Mouse (Mus musculus) kidney, embryonic 14.5 days (tissue): ENCODE data around the gene Pgam2. TPM values are rescaled to one million over a fixed set of nuclear protein-coding genes. Genes with fewer than 3 reads are reported as not detected.
A peak's percentile ranks its signal among the peaks of the same experiment; 100 is the strongest.

Experiments
- ATAC-seq: fragments of 200-750 bp; cut with Nextera tagmentation; 2 replicates; pipeline ENCODE4 v1.8.0; 2017; ENCODE audit warnings: moderate number of reproducible peaks, mild to moderate bottlenecking, moderate TSS enrichment, moderate library complexity; ENCODE audit not compliant: low FRiP score, low TSS enrichment
- H3K27ac ChIP-seq: fragments of 300-500 bp; sonication (generic); 2 replicates; pipeline ENCODE4 v1.5.1; 2014; ENCODE audit warnings: low read depth, mild to moderate bottlenecking, low read length, moderate library complexity, mixed read lengths
- H3K27me3 ChIP-seq: fragments of 300-500 bp; sonication (generic); 2 replicates; pipeline ENCODE4 v1.6.1; 2014; ENCODE audit warnings: mild to moderate bottlenecking, low read length; ENCODE audit not compliant: control insufficient read depth, insufficient read depth
- H3K36me3 ChIP-seq: fragments of 300-500 bp; sonication (generic); 2 replicates; pipeline ENCODE4 v1.6.1; 2014; ENCODE audit warnings: low read length, mixed read lengths; ENCODE audit not compliant: control insufficient read depth, insufficient read depth
- H3K4me1 ChIP-seq: fragments of 300-500 bp; sonication (generic); 2 replicates; pipeline ENCODE4 v1.6.1; 2014; ENCODE audit warnings: low read length, mixed read lengths; ENCODE audit not compliant: control insufficient read depth, insufficient read depth
- H3K4me2 ChIP-seq: fragments of 300-500 bp; sonication (generic); replicated peaks from 2 replicates; pipeline ENCODE4 v1.6.1; 2014; ENCODE audit warnings: low read depth, mild to moderate bottlenecking, low read length
- H3K4me3 ChIP-seq: fragments of 300-500 bp; sonication (generic); 2 replicates; pipeline ENCODE4 v1.5.1; 2014; ENCODE audit warnings: mild to moderate bottlenecking, low read length
- H3K9ac ChIP-seq: fragments of 300-500 bp; sonication (generic); 2 replicates; pipeline ENCODE4 v1.6.1; 2014; ENCODE audit warnings: low read depth, mild to moderate bottlenecking, low read length, moderate library complexity
- H3K9me3 ChIP-seq: fragments of 300-500 bp; sonication (generic); 2 replicates; pipeline ENCODE4 v1.6.1; 2016; ENCODE audit warnings: low read length; ENCODE audit not compliant: control insufficient read depth
- WGBS: fragments of 180-500 bp; shearing (Covaris S2); extraction: QIAGEN DNeasy Blood & Tissue Kit; methylation state at CpG from one replicate; pipeline ENCODE4 v1.1.7; 2014; 5-methylcytosine and 5-hydroxymethylcytosine counted together
- polyA plus RNA-seq: library from polyadenylated mRNA; unstranded; fragments of >200 nt; fragmentation: Nextera tagmentation; extraction: Ambion mirVana; gene quantifications from 2 replicates; pipeline ENCODE4 v1.2.1, GENCODE M21; 2014

Gene Pgam2
- polyA plus RNA-seq, 1 experiment from 2014 or later: 4.4 TPM

DNA sequence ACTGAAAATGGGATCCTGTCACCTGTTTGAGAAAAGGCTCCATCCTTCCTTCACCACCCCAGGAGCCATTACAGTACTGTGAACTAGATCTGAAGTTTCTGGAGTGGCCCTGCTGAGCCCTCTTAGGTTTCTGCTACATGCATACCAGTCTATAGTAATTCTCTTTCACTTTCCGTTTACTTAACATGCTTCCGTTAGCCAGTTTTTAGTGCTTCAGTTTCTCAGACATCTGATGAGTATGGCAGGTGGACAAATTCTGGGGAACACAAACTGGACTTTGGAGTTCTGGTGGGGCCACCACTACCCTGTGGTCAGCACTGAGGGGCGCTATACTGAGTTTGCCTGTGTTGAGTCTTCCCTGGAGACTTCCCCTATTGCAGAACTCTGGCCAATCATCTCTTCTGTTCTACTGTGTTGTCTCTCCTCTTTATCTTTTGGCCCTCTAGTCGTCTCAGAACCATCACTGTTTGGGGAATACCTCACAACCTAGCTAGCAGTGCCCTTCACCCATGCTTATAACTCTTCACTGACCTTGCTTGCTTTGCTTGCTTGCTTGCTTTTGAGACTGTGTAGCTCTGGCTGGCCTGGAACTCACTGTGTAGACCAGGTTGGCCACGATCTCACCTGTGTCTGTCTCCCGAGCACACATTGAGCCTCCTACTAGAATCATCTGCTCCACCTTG, 14.3 kb downstream of the Pgam2 start:
- H3K36me3 ChIP-seq: peaks cover 31% of the 10 kb centered on the region
- no peaks in the 10 kb centered on the region for H3K9me3 ChIP-seq
- no peak for ATAC-seq
- H3K4me1 ChIP-seq: peaks cover 14% of the 10 kb centered on the region
- 66% methylated on average over 6 of the region's 6 CpGs for WGBS
- H3K4me3 ChIP-seq: peak overlapping the region; percentile 58
- H3K4me2 ChIP-seq: peak overlapping the region; percentile 73
- peak overlapping the region; percentile 67 for H3K9ac ChIP-seq
- peak overlapping the region; percentile 79 for H3K27ac ChIP-seq
- H3K27me3 ChIP-seq: no peaks in the 10 kb centered on the region

DNA sequence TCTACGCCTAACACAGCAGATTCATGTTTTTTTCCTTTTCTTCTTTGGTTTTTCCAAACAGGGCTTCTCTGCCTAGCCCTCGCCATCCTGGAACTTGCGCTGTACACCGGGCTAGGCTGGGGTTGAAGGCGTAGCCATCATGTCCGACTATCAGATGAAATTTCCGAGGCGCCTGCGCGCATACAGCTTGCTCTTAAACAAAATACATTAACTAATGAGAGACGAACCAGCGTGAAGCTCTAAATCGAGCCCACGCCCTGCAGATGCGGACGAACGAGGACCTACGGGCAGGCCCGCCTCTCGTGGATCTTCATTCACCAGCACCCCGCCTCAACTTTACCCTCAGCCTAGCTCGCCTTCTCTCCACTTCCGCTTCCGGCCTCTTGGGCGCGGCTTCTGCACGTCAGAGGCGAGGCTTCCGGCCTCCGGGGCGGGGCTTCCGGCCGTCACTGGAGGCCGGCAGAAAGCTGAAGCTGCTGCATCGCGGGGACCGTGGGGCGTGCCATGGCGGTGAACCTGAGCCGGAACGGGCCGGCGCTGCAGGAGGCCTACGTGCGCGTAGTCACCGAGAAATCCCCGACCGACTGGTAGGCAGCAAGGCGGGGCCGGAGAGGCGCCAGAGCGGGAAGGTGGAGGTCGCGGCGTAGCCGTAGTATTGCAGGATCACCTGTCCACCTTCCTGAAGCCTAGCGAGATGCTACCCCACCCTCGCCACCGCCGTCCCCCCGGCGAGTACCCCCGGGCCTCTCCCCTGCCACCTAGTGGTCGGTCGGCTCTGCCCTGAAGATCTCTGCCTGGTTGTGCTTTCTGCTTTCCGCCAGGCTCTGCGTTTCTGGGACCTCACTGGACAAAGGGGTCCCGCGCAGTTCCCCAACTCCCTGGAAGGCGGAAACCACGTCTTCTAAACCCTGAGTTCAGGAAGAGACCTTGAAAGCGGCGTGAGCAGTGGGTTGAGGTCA, 15.2 kb downstream of the Pgam2 start, which contains the start of gene Dbnl:
TSS of gene Dbnl (plus strand) at position 433 of the 959 bp plus-strand sequence.
- peak within 1 kb of the TSS; percentile 73 for H3K4me2 ChIP-seq
- peak within 1 kb of the TSS; percentile 79 for H3K27ac ChIP-seq
- peak within 1 kb of the TSS; percentile 67 for H3K9ac ChIP-seq
- peak; percentile 96 for ATAC-seq
- peaks cover 23% of the 10 kb centered on the region for H3K36me3 ChIP-seq
- H3K27me3 ChIP-seq: no peaks in the 10 kb centered on the region
- peak within 1 kb of the TSS; percentile 58 for H3K4me3 ChIP-seq
- peaks cover 14% of the 10 kb centered on the region for H3K4me1 ChIP-seq
- H3K9me3 ChIP-seq: no peaks in the 10 kb centered on the region
- under 1% methylated on average over 74 of the region's 74 CpGs for WGBS

- Histone ChIP-seq H3K9me3 (no peaks in the 10 kb centered on the region), H3K4me3 (peak overlapping the region; percentile 58), H3K36me3 (peaks cover 19% of the 10 kb centered on the region), H3K4me2 (peak overlapping the region; percentile 73), H3K27me3 (no peaks in the 10 kb centered on the region), H3K4me1 (peaks cover 14% of the 10 kb centered on the region), H3K27ac (peak overlapping the region; percentile 79), H3K9ac (peak overlapping the region; percentile 67)
- 39% methylated on average over 8 of the region's 8 CpGs for WGBS
- ATAC-seq: no peak
Measured at GRCm38 (mm10) chr11:5787671-5788055, 15.9 kb downstream of the Pgam2 start.

DNA sequence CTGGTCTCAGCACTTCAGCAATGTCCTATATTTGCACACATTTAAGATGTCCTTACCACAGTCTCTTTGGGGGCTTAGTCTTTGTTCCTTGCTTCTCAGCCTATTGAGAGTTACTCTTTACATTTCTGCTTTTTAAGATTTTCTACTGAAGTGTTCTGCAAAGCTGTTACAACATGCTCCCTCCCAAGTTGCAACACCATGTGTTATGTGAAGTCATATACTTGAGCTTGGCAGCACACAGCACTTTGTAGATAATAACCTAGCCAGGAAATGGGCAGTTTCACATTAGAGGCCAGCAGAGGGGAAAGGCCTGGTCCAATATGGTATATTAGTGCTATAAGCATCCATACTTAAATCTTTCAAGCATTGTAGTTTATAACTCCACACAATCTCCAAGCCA, 17.8 kb downstream of the Pgam2 start:
- 0 out of 2 replicates have a peak, but pooled peaks cover 2% of the 10 kb centered on the region for H3K36me3 ChIP-seq

DNA sequence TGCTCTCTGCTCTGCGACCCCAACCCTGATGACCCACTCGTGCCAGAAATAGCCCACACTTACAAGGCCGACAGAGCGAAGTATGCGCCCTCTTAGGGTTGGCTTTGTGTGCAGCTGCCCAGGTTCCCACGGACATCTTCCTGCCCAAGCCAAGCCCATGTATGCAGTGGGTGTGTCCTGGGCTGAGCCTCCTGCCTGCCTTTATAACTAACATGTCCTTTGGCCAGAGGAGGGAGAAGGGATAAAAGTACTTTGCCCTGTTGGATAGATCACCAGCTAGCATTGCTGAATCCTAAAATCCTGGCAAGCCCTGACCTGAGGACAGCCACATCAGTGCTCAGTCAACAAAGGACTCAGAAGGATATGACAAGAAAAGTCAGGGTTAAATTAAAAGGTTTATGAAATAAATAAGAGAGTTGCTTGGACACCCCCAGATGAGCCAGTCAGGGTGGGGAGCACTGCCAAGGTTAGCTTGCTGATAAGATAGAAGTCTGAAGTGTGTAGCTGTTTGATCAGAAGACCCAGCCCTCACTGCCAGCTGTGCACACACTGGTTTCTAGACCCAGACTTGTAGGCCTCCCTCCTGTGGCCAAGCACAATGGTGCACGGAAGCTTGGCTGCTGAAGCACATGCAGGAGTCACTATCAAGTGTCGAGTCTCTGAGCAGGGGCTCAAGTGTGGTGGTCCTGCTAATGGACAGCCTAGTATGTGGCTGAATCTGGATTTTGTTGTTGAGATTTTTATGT, 21.2 kb downstream of the Pgam2 start:
- no peak for ATAC-seq
- no peak overlapping the region for H3K4me3 ChIP-seq
- no peak overlapping the region for H3K4me2 ChIP-seq
- WGBS: 76% methylated on average over 8 of the region's 8 CpGs
- no peak overlapping the region for H3K9ac ChIP-seq
- no peaks in the 10 kb centered on the region for H3K27me3 ChIP-seq
- no peak overlapping the region for H3K27ac ChIP-seq
- H3K9me3 ChIP-seq: no peaks in the 10 kb centered on the region
- H3K36me3 ChIP-seq: 0 out of 2 replicates have a peak, but pooled peaks cover 5% of the 10 kb centered on the region
- peaks cover 1% of the 10 kb centered on the region; the same call in 1 of the 2 replicates for H3K4me1 ChIP-seq

More for the DNA sequence above, 17.8 kb downstream of the Pgam2 start:
- Histone ChIP-seq H3K4me1 (peaks cover 14% of the 10 kb centered on the region), H3K9ac (no peak overlapping the region), H3K9me3 (no peaks in the 10 kb centered on the region), H3K27me3 (no peaks in the 10 kb centered on the region), H3K4me2 (no peak overlapping the region), H3K4me3 (no peak overlapping the region), H3K27ac (no peak overlapping the region)
- no peak for ATAC-seq

DNA sequence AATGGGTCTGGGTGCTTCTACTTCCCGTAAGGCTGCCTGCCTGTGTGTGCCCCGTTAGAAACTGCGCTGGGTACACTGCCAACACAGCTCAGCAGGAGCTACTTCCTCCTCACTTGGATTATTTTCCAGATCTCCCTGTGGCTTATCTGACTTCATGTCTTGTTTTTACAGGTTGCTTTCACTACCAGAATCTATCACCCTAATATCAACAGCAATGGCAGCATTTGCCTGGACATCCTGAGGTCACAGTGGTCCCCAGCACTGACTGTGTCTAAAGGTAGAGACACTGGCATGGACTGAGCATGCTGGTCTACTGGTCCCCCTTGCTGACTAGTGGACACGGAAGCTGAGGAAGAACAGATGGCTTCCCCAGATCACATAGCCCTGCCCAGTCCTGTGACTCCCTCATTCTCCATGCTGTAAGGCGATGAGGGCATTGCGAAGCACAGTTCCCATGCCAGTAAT, 23.5 kb downstream of the Pgam2 start:
- H3K27me3 ChIP-seq: no peaks in the 10 kb centered on the region
- no peak overlapping the region for H3K9ac ChIP-seq
- no peak overlapping the region for H3K4me3 ChIP-seq
- no peaks in the 10 kb centered on the region for H3K9me3 ChIP-seq
- H3K4me1 ChIP-seq: no peaks in the 10 kb centered on the region
- H3K36me3 ChIP-seq: 0 out of 2 replicates have a peak, but pooled peaks cover 5% of the 10 kb centered on the region
- H3K4me2 ChIP-seq: no peak overlapping the region
- WGBS: 96% methylated on average over 6 of the region's 6 CpGs
- no peak overlapping the region for H3K27ac ChIP-seq
- ATAC-seq: no peak

DNA sequence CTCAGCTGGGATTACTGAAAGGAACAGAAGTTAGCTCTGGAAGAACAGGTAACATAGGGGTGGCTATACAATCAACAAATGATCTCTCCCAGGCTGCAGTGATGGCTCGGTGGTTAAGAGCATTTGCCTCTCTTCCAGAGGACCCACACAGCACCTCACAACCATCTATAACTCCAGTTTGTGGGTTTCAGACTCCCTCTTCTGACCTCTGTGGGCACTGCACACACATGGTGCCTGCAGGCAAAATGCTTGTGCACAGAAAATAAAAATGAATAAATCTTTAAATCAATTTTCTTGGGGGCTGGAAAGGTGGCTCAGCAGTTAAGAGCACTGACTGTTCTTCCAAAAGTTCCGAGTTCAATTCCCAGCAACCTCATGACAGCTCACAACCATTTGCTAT, 25.1 kb downstream of the Pgam2 start:
- WGBS: 74% methylated on average over 2 of the region's 2 CpGs
- H3K27me3 ChIP-seq: no peaks in the 10 kb centered on the region
- ATAC-seq: no peak

GRCm38 (mm10) chr11:5766019-5766418, 37.5 kb downstream of the Pgam2 start:
- no peak overlapping the region for H3K27ac ChIP-seq
- H3K9me3 ChIP-seq: no peaks in the 10 kb centered on the region
- ATAC-seq: no peak
- peaks cover 11% of the 10 kb centered on the region; the same call in 1 of the 2 replicates for H3K36me3 ChIP-seq
- H3K4me3 ChIP-seq: no peak overlapping the region
- H3K4me1 ChIP-seq: 0 out of 2 replicates have a peak, but pooled peaks cover 2% of the 10 kb centered on the region
- no peak overlapping the region for H3K9ac ChIP-seq
- WGBS: 90% methylated on average over 6 of the region's 6 CpGs
- no peaks in the 10 kb centered on the region for H3K27me3 ChIP-seq
- no peak overlapping the region for H3K4me2 ChIP-seq

More for the DNA sequence above, 25.1 kb downstream of the Pgam2 start:
- Histone ChIP-seq H3K4me3 (no peak overlapping the region), H3K27ac (no peak overlapping the region), H3K9ac (no peak overlapping the region), H3K4me1 (no peaks in the 10 kb centered on the region), H3K36me3 (0 out of 2 replicates have a peak, but pooled peaks cover 5% of the 10 kb centered on the region), H3K4me2 (no peak overlapping the region), H3K9me3 (no peaks in the 10 kb centered on the region)
